ENCODE assay signal across 8 mouse cellular contexts in genomic region chr11:50025721-50026520, GRCm38 (mm10). TPM values are rescaled to one million over a fixed set of nuclear protein-coding genes. Genes with fewer than 3 reads are reported as not detected.
DNase-seq lines count a peak whose midpoint lies in the region; ATAC-seq and TF ChIP-seq lines count a peak whose summit lies in the region.

No protein-coding gene starts in this region.

- no peak for ATAC-seq in heart, embryonic 16.5 days (replicated peaks; ENCODE audit: extremely low read depth, insufficient read depth, low FRiP score)
- ATAC-seq in CD4-positive, CD25-positive, alpha-beta regulatory T cell, adult 4 months, result no peak

- peak overlapping the region; percentile 88 for H3K4me2 ChIP-seq in heart, embryonic 16.5 days (ENCODE audit: low read depth, low read length)

- no peaks in the 10 kb centered on the region for H3K36me3 ChIP-seq in kidney, adult 2 months (ENCODE audit: control insufficient read depth, insufficient read depth, low read length)
- H3K36me3 ChIP-seq in heart, embryonic 16.5 days (ENCODE audit: control insufficient read depth, insufficient read depth), result no peaks in the 10 kb centered on the region

- H3K27ac ChIP-seq in kidney, adult 2 months (ENCODE audit: insufficient read depth, low read depth, low read length), result no peak overlapping the region
- H3K27ac ChIP-seq in bone marrow, adult 2 months (ENCODE audit: control insufficient read depth, insufficient read depth, low read depth, low read length, poor library complexity), result peak overlapping the region; percentile 97
- H3K27ac ChIP-seq in heart, embryonic 16.5 days (ENCODE audit: low read length), result peak overlapping the region; percentile 93

- peak overlapping the region; percentile 83 for H3K4me3 ChIP-seq in kidney, adult 2 months (ENCODE audit: insufficient read depth, low read depth, low read length)
- peak overlapping the region; percentile 82 for H3K4me3 ChIP-seq in bone marrow, adult 2 months (replicated peaks; ENCODE audit: control insufficient read depth, low read depth, low read length)
- peak overlapping the region; percentile 91 for H3K4me3 ChIP-seq in heart, embryonic 16.5 days (ENCODE audit: low read length)

- peak overlapping the region; percentile 97 for H3K9ac ChIP-seq in heart, embryonic 16.5 days (ENCODE audit: low read length)

- WGBS in kidney, adult 2 months, result 3% methylated on average over 24 of the region's 24 CpGs
- under 1% methylated on average over 24 of the region's 24 CpGs for WGBS in bone marrow, adult 2 months
- WGBS in heart, embryonic 16.5 days, result 9% methylated on average over 24 of the region's 24 CpGs

- no peaks in the 10 kb centered on the region for H3K27me3 ChIP-seq in kidney, adult 2 months (replicated peaks; ENCODE audit: control insufficient read depth, insufficient read depth, low read length)
- H3K27me3 ChIP-seq in heart, embryonic 16.5 days (ENCODE audit: control insufficient read depth, insufficient read depth, low read length), result no peaks in the 10 kb centered on the region

- peaks cover 9% of the 10 kb centered on the region for H3K4me1 ChIP-seq in kidney, adult 2 months (ENCODE audit: control insufficient read depth, insufficient read depth, low read length)
- no peaks in the 10 kb centered on the region; the same call in 1 of the 2 replicates for H3K4me1 ChIP-seq in bone marrow, adult 2 months (ENCODE audit: control insufficient read depth, insufficient read depth, low read length)
- peaks cover 14% of the 10 kb centered on the region for H3K4me1 ChIP-seq in heart, embryonic 16.5 days (ENCODE audit: control insufficient read depth, insufficient read depth, low read length)

- no peak for DNase-seq in kidney, adult 2 months
- DNase-seq in kidney, postnatal 14 days, result no peak
- peak; percentile 15 for DNase-seq in lung, postnatal 10 days
- DNase-seq in yolk sac, embryonic 10.5 days (ENCODE audit: low spot score), result no peak
- no peak for DNase-seq in layer of hippocampus, postnatal 36 days

- TF ChIP-seq CTCF in kidney, adult 2 months (conservative IDR thresholded peaks at IDR 0.05; ENCODE audit: insufficient read depth, insufficient read length, low read depth, low read length), result no peak
- TF ChIP-seq CTCF in bone marrow, adult 2 months (IDR thresholded peaks at IDR 0.05; ENCODE audit: control insufficient read depth, insufficient read depth, low read length), result no peak

- no peak for TF ChIP-seq POLR2A in kidney, adult 2 months (IDR thresholded peaks at IDR 0.05; ENCODE audit: low read depth, low read length)
- TF ChIP-seq POLR2A in bone marrow, adult 2 months (IDR thresholded peaks at IDR 0.05; ENCODE audit: borderline replicate concordance, control insufficient read depth, low read depth, low read length), result no peak

- no peaks in the 10 kb centered on the region for H3K9me3 ChIP-seq in heart, embryonic 16.5 days (replicated peaks; ENCODE audit: control insufficient read depth, low read length)

RNA-seq across cellular contexts. Expression of gene Rnf130, which starts 0.8 kb away (rescaled TPM):
- polyA plus RNA-seq in kidney, adult 2 months (2012; rRNA removed), result 60.1 and 69.5 TPM in 2 replicates
- polyA plus RNA-seq in bone marrow, adult 2 months (2011; ENCODE audit: insufficient read depth, insufficient read length, low replicate concordance, missing spikeins), result 12.9 and 33.0 TPM in 2 replicates
- 31.8 and 32.4 TPM in 2 replicates for polyA plus RNA-seq in heart, embryonic 16.5 days (2015; fragmentation: Nextera tagmentation; extraction: Ambion mirVana)
- 1 to 10 TPM; 2.5 to 5.7 TPM for polyA plus RNA-seq in CD4-positive, CD25-positive, alpha-beta regulatory T cell, adult 4 months (2017; shearing (Covaris generic))
- total RNA-seq in layer of hippocampus, postnatal 36 days (2021), result 10 to 100 TPM; 77.5 to 79.9 TPM
